Mouse (Mus musculus): ENCODE results near the gene Nfix.
"Not testable (repeated sequence)": the region's sequence is repeated elsewhere in the genome, so short reads cannot be mapped to it uniquely, and the experiment has no call there.

Nfix gene

GRCm38 (mm10) chr8:84677305-84677704 is 122.8 kb downstream of the Nfix start:
- in situ Hi-C loops (cut with MboI; ENCODE audit: low sequenced_read_pairs), result no loop called here

GRCm38 (mm10) chr8:84670295-84671006 is 129.7 kb downstream of the Nfix start:
- in situ Hi-C loops (cut with MboI; ENCODE audit: low sequenced_read_pairs), result not testable (repeated sequence)

GRCm38 (mm10) chr8:84668731-84669485 is 131.2 kb downstream of the Nfix start:
- in situ Hi-C loops (cut with MboI; ENCODE audit: low sequenced_read_pairs), result no loop called here

GRCm38 (mm10) chr8:84668081-84668480 is 132.1 kb downstream of the Nfix start:
- in situ Hi-C loops (cut with MboI; ENCODE audit: low sequenced_read_pairs), result no loop called here

- in situ Hi-C loops (cut with MboI; ENCODE audit: low sequenced_read_pairs), result no loop called here
Observed at GRCm38 (mm10) chr8:84665385-84665893, 134.7 kb downstream of the Nfix start.

GRCm38 (mm10) chr8:84664566-84665384 is 135.4 kb downstream of the Nfix start:
- in situ Hi-C loops (cut with MboI; ENCODE audit: low sequenced_read_pairs), result no loop called here

- in situ Hi-C loops (cut with MboI; ENCODE audit: low sequenced_read_pairs), result no loop called here
Observed at GRCm38 (mm10) chr8:84663483-84664327, 136.4 kb downstream of the Nfix start.

- in situ Hi-C loops (cut with MboI; ENCODE audit: low sequenced_read_pairs), result no loop called here
Observed at GRCm38 (mm10) chr8:84662581-84663065, 137.5 kb downstream of the Nfix start, which contains the start of gene Ier2. Gene Ier2 (minus strand): TSS chr8:84662852.

GRCm38 (mm10) chr8:84661961-84662571 is 138.1 kb downstream of the Nfix start:
- in situ Hi-C loops (cut with MboI; ENCODE audit: low sequenced_read_pairs), result no loop called here

GRCm38 (mm10) chr8:84661458-84661871 is 138.7 kb downstream of the Nfix start:
- in situ Hi-C loops (cut with MboI; ENCODE audit: low sequenced_read_pairs), result no loop called here

GRCm38 (mm10) chr8:84660819-84661457 is 139.2 kb downstream of the Nfix start:
- in situ Hi-C loops (cut with MboI; ENCODE audit: low sequenced_read_pairs), result no loop called here

GRCm38 (mm10) chr8:84659936-84660818 is 140.0 kb downstream of the Nfix start:
- in situ Hi-C loops (cut with MboI; ENCODE audit: low sequenced_read_pairs), result no loop called here

- in situ Hi-C loops (cut with MboI; ENCODE audit: low sequenced_read_pairs), result no loop called here
Observed at GRCm38 (mm10) chr8:84658951-84659350, 141.2 kb downstream of the Nfix start.

GRCm38 (mm10) chr8:84657680-84658079 is 142.5 kb downstream of the Nfix start:
- in situ Hi-C loops (cut with MboI; ENCODE audit: low sequenced_read_pairs), result no loop called here

GRCm38 (mm10) chr8:84657203-84657602 is 142.9 kb downstream of the Nfix start:
- in situ Hi-C loops (cut with MboI; ENCODE audit: low sequenced_read_pairs), result no loop called here

GRCm38 (mm10) chr8:84656641-84657126 is 143.5 kb downstream of the Nfix start:
- in situ Hi-C loops (cut with MboI; ENCODE audit: low sequenced_read_pairs), result no loop called here

- in situ Hi-C loops (cut with MboI; ENCODE audit: low sequenced_read_pairs), result no loop called here
Observed at GRCm38 (mm10) chr8:84656191-84656525, 144.0 kb downstream of the Nfix start.

Data from CH12F3 (cell line).